ENCODE assay signal across 11 mouse cellular contexts in genomic region chrX:139762546-139762945, GRCm38 (mm10). TPM values are rescaled to one million over a fixed set of nuclear protein-coding genes. Genes with fewer than 3 reads are reported as not detected.
DNase-seq lines count a peak whose midpoint lies in the region; ATAC-seq and TF ChIP-seq lines count a peak whose summit lies in the region.
"Had no signal": no experiment of that assay in that cellular context is flagged by ENCODE, and none has a peak within 500 bp of the region (broad histone marks: within the 10 kb centered on the region; RNA-seq: fewer than 3 reads in every experiment).

No protein-coding gene starts in this region.

- H3K4me1 ChIP-seq in heart, postnatal 0 days (ENCODE audit: control insufficient read depth, insufficient read depth), result no peaks in the 10 kb centered on the region
- no peaks in the 10 kb centered on the region for H3K4me1 ChIP-seq in heart, embryonic 12.5 days (replicated peaks)
- H3K4me1 ChIP-seq in midbrain, embryonic 14.5 days (ENCODE audit: control insufficient read depth, insufficient read depth, low read length), result no peaks in the 10 kb centered on the region
- no peaks in the 10 kb centered on the region for H3K4me1 ChIP-seq in midbrain, embryonic 10.5 days
- H3K4me1 ChIP-seq in hindbrain, embryonic 10.5 days (replicated peaks), result no peaks in the 10 kb centered on the region
- H3K4me1 ChIP-seq: hindbrain, embryonic 15.5 days; megakaryocyte, embryonic 14.5 days had no signal

- H3K27ac ChIP-seq in heart, postnatal 0 days (ENCODE audit: low read depth), result no peak overlapping the region
- H3K27ac ChIP-seq in heart, embryonic 12.5 days (ENCODE audit: poor library complexity, severe bottlenecking), result no peak overlapping the region
- H3K27ac ChIP-seq in midbrain, embryonic 14.5 days (replicated peaks; ENCODE audit: low read depth, low read length), result no peak overlapping the region
- no peak overlapping the region for H3K27ac ChIP-seq in midbrain, embryonic 10.5 days (replicated peaks)
- no peak overlapping the region for H3K27ac ChIP-seq in hindbrain, embryonic 10.5 days
- H3K27ac ChIP-seq: hindbrain, embryonic 15.5 days had no signal

- TF ChIP-seq EP300 in heart, postnatal 0 days (IDR thresholded peaks at IDR 0.05; ENCODE audit: low read depth), result no peak

- H3K9ac ChIP-seq in heart, postnatal 0 days (replicated peaks; ENCODE audit: low read depth, low read length), result no peak overlapping the region
- no peak overlapping the region for H3K9ac ChIP-seq in heart, embryonic 12.5 days
- no peak overlapping the region for H3K9ac ChIP-seq in midbrain, embryonic 14.5 days (replicated peaks; ENCODE audit: low read length)
- H3K9ac ChIP-seq: hindbrain, embryonic 15.5 days had no signal

- H3K36me3 ChIP-seq in heart, postnatal 0 days (replicated peaks; ENCODE audit: control insufficient read depth, insufficient read depth, low read length), result no peaks in the 10 kb centered on the region
- no peaks in the 10 kb centered on the region for H3K36me3 ChIP-seq in heart, embryonic 12.5 days
- H3K36me3 ChIP-seq in midbrain, embryonic 14.5 days (ENCODE audit: control insufficient read depth, insufficient read depth, low read length), result no peaks in the 10 kb centered on the region
- H3K36me3 ChIP-seq in midbrain, embryonic 10.5 days, result no peaks in the 10 kb centered on the region
- H3K36me3 ChIP-seq in hindbrain, embryonic 10.5 days, result no peaks in the 10 kb centered on the region
- H3K36me3 ChIP-seq: hindbrain, embryonic 15.5 days had no signal

- no peak for ATAC-seq in heart, postnatal 0 days (ENCODE audit: insufficient read depth, low read depth)
- no peak for ATAC-seq in heart, embryonic 12.5 days (ENCODE audit: insufficient number of reproducible peaks, low FRiP score)
- no peak for ATAC-seq in midbrain, embryonic 14.5 days (ENCODE audit: low FRiP score, low TSS enrichment)

- H3K4me2 ChIP-seq in heart, postnatal 0 days (ENCODE audit: low read depth, low read length), result no peak overlapping the region
- H3K4me2 ChIP-seq in heart, embryonic 12.5 days, result no peak overlapping the region
- H3K4me2 ChIP-seq in midbrain, embryonic 14.5 days (ENCODE audit: low read length), result no peak overlapping the region
- H3K4me2 ChIP-seq: hindbrain, embryonic 15.5 days had no signal

- peak; percentile 45 for TF ChIP-seq CTCF in heart, postnatal 0 days (IDR thresholded peaks at IDR 0.05; ENCODE audit: low read depth)

- no peaks in the 10 kb centered on the region for H3K27me3 ChIP-seq in heart, postnatal 0 days (ENCODE audit: control insufficient read depth, insufficient read depth, low read length)
- H3K27me3 ChIP-seq in heart, embryonic 12.5 days (replicated peaks), result no peaks in the 10 kb centered on the region
- H3K27me3 ChIP-seq in midbrain, embryonic 14.5 days (ENCODE audit: control insufficient read depth, insufficient read depth, low read length), result no peaks in the 10 kb centered on the region
- peaks cover 23% of the 10 kb centered on the region for H3K27me3 ChIP-seq in midbrain, embryonic 10.5 days (ENCODE audit: low read depth, poor library complexity, severe bottlenecking)
- no peaks in the 10 kb centered on the region; the same call in 1 of the 2 replicates for H3K27me3 ChIP-seq in hindbrain, embryonic 10.5 days (ENCODE audit: insufficient read depth, poor library complexity, severe bottlenecking)
- H3K27me3 ChIP-seq: hindbrain, embryonic 15.5 days had no signal

- H3K4me3 ChIP-seq in heart, postnatal 0 days (ENCODE audit: low read depth, low read length), result no peak overlapping the region
- H3K4me3 ChIP-seq in heart, embryonic 12.5 days, result no peak overlapping the region
- no peak overlapping the region for H3K4me3 ChIP-seq in midbrain, embryonic 14.5 days (replicated peaks; ENCODE audit: low read depth, low read length)
- no peak overlapping the region for H3K4me3 ChIP-seq in midbrain, embryonic 10.5 days
- H3K4me3 ChIP-seq in hindbrain, embryonic 10.5 days, result no peak overlapping the region
- H3K4me3 ChIP-seq: hindbrain, embryonic 15.5 days; megakaryocyte, embryonic 14.5 days had no signal

- DNase-seq in heart, postnatal 0 days (ENCODE audit: low spot score), result no peak
- peak; percentile 58 for DNase-seq in midbrain, embryonic 14.5 days
- DNase-seq in midbrain, embryonic 10.5 days (ENCODE audit: low spot score), result no peak
- peak; percentile 12 for DNase-seq in c-Kit-positive CD71-negative TER-119-negative erythroid progenitor cells, embryonic 14.5 days (ENCODE audit: low read depth)
- DNase-seq in retina, postnatal 1 day, result peak; percentile 21
- DNase-seq in cerebellum, adult 11-12 months, result no peak
- no peak for DNase-seq in hindbrain, embryonic 10.5 days (ENCODE audit: low spot score)

- no peaks in the 10 kb centered on the region for H3K9me3 ChIP-seq in heart, postnatal 0 days (replicated peaks; ENCODE audit: control insufficient read depth, low read length)
- no peaks in the 10 kb centered on the region for H3K9me3 ChIP-seq in heart, embryonic 12.5 days (replicated peaks)
- no peaks in the 10 kb centered on the region for H3K9me3 ChIP-seq in midbrain, embryonic 14.5 days (ENCODE audit: control insufficient read depth, low read length)
- H3K9me3 ChIP-seq in midbrain, embryonic 10.5 days (replicated peaks), result no peaks in the 10 kb centered on the region
- H3K9me3 ChIP-seq in hindbrain, embryonic 10.5 days, result no peaks in the 10 kb centered on the region
- H3K9me3 ChIP-seq: hindbrain, embryonic 15.5 days; megakaryocyte, embryonic 14.5 days had no signal

- 63% methylated on average over 2 of the region's 2 CpGs for WGBS in heart, postnatal 0 days
- 79% methylated on average over 2 of the region's 2 CpGs for WGBS in heart, embryonic 12.5 days
- 88% methylated on average over 2 of the region's 2 CpGs for WGBS in midbrain, embryonic 14.5 days
- 91% methylated on average over 2 of the region's 2 CpGs for WGBS in midbrain, embryonic 10.5 days
- 86% methylated on average over 2 of the region's 2 CpGs for WGBS in hindbrain, embryonic 10.5 days

RNA-seq across cellular contexts. Expression of gene Ripply1, which starts 19.6 kb away (rescaled TPM):
- not detected in 2 replicates for total RNA-seq in heart, postnatal 0 days (2014; rRNA removed; ENCODE audit: low replicate concordance)
- not detected in 2 replicates for polyA plus RNA-seq in heart, postnatal 0 days (2015; fragmentation: Nextera tagmentation; extraction: Ambion mirVana)
- not detected in 2 replicates for polyA plus RNA-seq in heart, embryonic 12.5 days (2016; fragmentation: Nextera tagmentation; extraction: Ambion mirVana)
- not detected in 2 replicates for polyA plus RNA-seq in midbrain, embryonic 14.5 days (2014; fragmentation: Nextera tagmentation; extraction: Ambion mirVana)
- polyA plus RNA-seq in midbrain, embryonic 10.5 days (2016; fragmentation: Nextera tagmentation; extraction: Ambion mirVana), result 0.68 and 1.1 TPM in 2 replicates
- polyA plus RNA-seq in hindbrain, embryonic 10.5 days (2016; fragmentation: Nextera tagmentation; extraction: Ambion mirVana), result 0.26 and 0.41 TPM in 2 replicates
- polyA plus RNA-seq: hindbrain, embryonic 15.5 days; testis, adult 2 months had no signal

RNA-seq across cellular contexts. Expression of gene Cldn2, which starts 38.1 kb away (rescaled TPM):
- not detected in 2 replicates for total RNA-seq in heart, postnatal 0 days (2014; rRNA removed; ENCODE audit: low replicate concordance)
- polyA plus RNA-seq in heart, postnatal 0 days (2015; fragmentation: Nextera tagmentation; extraction: Ambion mirVana), result 0.05 TPM in 1 of 2 replicates, not detected in the other
- polyA plus RNA-seq in heart, embryonic 12.5 days (2016; fragmentation: Nextera tagmentation; extraction: Ambion mirVana), result 0.08 and 0.27 TPM in 2 replicates
- 0.09 and 0.20 TPM in 2 replicates for polyA plus RNA-seq in midbrain, embryonic 14.5 days (2014; fragmentation: Nextera tagmentation; extraction: Ambion mirVana)
- polyA plus RNA-seq in midbrain, embryonic 10.5 days (2016; fragmentation: Nextera tagmentation; extraction: Ambion mirVana), result 0.11 and 0.15 TPM in 2 replicates
- polyA plus RNA-seq in hindbrain, embryonic 10.5 days (2016; fragmentation: Nextera tagmentation; extraction: Ambion mirVana), result 0.44 and 0.68 TPM in 2 replicates

RNA-seq across cellular contexts. Expression of gene Gm15013, which starts 48.3 kb away (rescaled TPM):
- not detected in 2 replicates for total RNA-seq in heart, postnatal 0 days (2014; rRNA removed; ENCODE audit: low replicate concordance)
- not detected in 2 replicates for polyA plus RNA-seq in heart, postnatal 0 days (2015; fragmentation: Nextera tagmentation; extraction: Ambion mirVana)
- 0.41 TPM in 1 of 2 replicates, not detected in the other for polyA plus RNA-seq in heart, embryonic 12.5 days (2016; fragmentation: Nextera tagmentation; extraction: Ambion mirVana)
- polyA plus RNA-seq in midbrain, embryonic 14.5 days (2014; fragmentation: Nextera tagmentation; extraction: Ambion mirVana), result not detected in 2 replicates
- polyA plus RNA-seq in midbrain, embryonic 10.5 days (2016; fragmentation: Nextera tagmentation; extraction: Ambion mirVana), result 0.20 and 0.22 TPM in 2 replicates
- not detected in 2 replicates for polyA plus RNA-seq in hindbrain, embryonic 10.5 days (2016; fragmentation: Nextera tagmentation; extraction: Ambion mirVana)
- polyA plus RNA-seq: hindbrain, embryonic 15.5 days; testis, adult 2 months had no signal

Comparison
In these comparisons a context has a peak if more than half of its experiments do, and no peak if none do; other contexts are left out.
1. DNase-seq: peak in midbrain, embryonic 14.5 days (single experiment), c-Kit-positive CD71-negative TER-119-negative erythroid progenitor cells, embryonic 14.5 days (single experiment) and retina, postnatal 1 day (single experiment); none in heart, postnatal 0 days (single experiment), midbrain, embryonic 10.5 days (single experiment), cerebellum, adult 11-12 months (single experiment) and hindbrain, embryonic 10.5 days (single experiment).